Mouse (Mus musculus) kidney, embryonic 16.5 days (tissue): ENCODE data around the gene Slc8a1. TPM values are rescaled to one million over a fixed set of nuclear protein-coding genes. Genes with fewer than 3 reads are reported as not detected.

ENCODE experiments used
- ATAC-seq: fragments of 200-750 bp; cut with Nextera tagmentation; 2 replicates; pipeline ENCODE4 v1.8.0; 2017; ENCODE audit warnings: moderate TSS enrichment; ENCODE audit not compliant: low FRiP score, low TSS enrichment
- H3K27ac ChIP-seq: fragments of 300-500 bp; sonication (generic); 2 replicates; pipeline ENCODE4 v1.5.1; 2014; ENCODE audit warnings: low read length
- H3K27me3 ChIP-seq: fragments of 300-500 bp; sonication (generic); 2 replicates; pipeline ENCODE4 v1.6.1; 2014; ENCODE audit warnings: low read length, control low read depth, mixed read lengths; ENCODE audit not compliant: insufficient read depth
- H3K36me3 ChIP-seq: fragments of 300-500 bp; sonication (generic); 2 replicates; pipeline ENCODE4 v1.6.1; 2014; ENCODE audit warnings: low read length, control low read depth, mixed read lengths; ENCODE audit not compliant: insufficient read depth
- H3K4me1 ChIP-seq: fragments of 300-500 bp; sonication (generic); 2 replicates; pipeline ENCODE4 v1.6.1; 2014; ENCODE audit warnings: low read length, control low read depth, mixed read lengths; ENCODE audit not compliant: insufficient read depth
- H3K4me2 ChIP-seq: fragments of 300-500 bp; sonication (generic); replicated peaks from 2 replicates; pipeline ENCODE4 v1.6.1; 2014; ENCODE audit warnings: low read depth, low read length
- H3K4me3 ChIP-seq: fragments of 300-500 bp; sonication (generic); 2 replicates; pipeline ENCODE4 v1.5.1; 2014; ENCODE audit warnings: mild to moderate bottlenecking, low read length
- H3K9ac ChIP-seq: fragments of 300-500 bp; sonication (generic); replicated peaks from 2 replicates; pipeline ENCODE4 v1.6.1; 2014; ENCODE audit warnings: low read length
- H3K9me3 ChIP-seq: fragments of 300-500 bp; sonication (generic); 2 replicates; pipeline ENCODE4 v1.6.1; 2016; ENCODE audit warnings: low read length, control low read depth
- WGBS: fragments of 180-500 bp; shearing (Covaris S2); extraction: QIAGEN DNeasy Blood & Tissue Kit; methylation state at CpG from one replicate; pipeline ENCODE4 v1.1.7; 2014; 5-methylcytosine and 5-hydroxymethylcytosine counted together
- polyA plus RNA-seq: library from polyadenylated mRNA; unstranded; fragments of >200 nt; fragmentation: Nextera tagmentation; extraction: Ambion mirVana; gene quantifications from 2 replicates; pipeline ENCODE4 v1.2.1, GENCODE M21; 2015

Slc8a1 gene
- polyA plus RNA-seq, 1 experiment from 2014 or later = 12.8 TPM

DNA sequence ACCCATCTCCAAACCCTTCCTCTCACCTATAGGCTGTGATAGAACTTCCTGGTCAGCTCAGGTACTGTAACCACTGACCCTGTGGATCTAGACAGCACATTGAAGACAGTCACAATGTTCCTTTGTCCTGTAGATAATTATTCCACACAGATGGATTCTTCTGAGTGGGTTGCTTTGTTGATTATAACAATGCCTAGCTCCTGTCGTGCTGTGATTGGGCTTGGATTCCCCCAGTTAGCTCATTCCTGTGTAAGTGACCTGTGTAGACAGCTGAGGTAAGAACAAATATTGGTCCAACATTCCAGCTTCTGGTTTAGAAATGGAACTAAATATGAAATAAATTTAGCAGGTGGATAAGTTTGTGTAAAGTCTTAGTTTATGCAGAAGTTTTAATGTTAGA is 340.7 kb downstream of the Slc8a1 start:
- Histone ChIP-seq H3K9me3 (no peaks in the 10 kb centered on the region), H3K9ac (no peak overlapping the region), H3K27ac (no peak overlapping the region), H3K27me3 (no peaks in the 10 kb centered on the region), H3K36me3 (no peaks in the 10 kb centered on the region), H3K4me2 (no peak overlapping the region), H3K4me1 (peaks cover 20% of the 10 kb centered on the region), H3K4me3 (no peak overlapping the region)
- WGBS = 88% methylated on average over 1 of the region's 1 CpGs
- no peak for ATAC-seq

DNA sequence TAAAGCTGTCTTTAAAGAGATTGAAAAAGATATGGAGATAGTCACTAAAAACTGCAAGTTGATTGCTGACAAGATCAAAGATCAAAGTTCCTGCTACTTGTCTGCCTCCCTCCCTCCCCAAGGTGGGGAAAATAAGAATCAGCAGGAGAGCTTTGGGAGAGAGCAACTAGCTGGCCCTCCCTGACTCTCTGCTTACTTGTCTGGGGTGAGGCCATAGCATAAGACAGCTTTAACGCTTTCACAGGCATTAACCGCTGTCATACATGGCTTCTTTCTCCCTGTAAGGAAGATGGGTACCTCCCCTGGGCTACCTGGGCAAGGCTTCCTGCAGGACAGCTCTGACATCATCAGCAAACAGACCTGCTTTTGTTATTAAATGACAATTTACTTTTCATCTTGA is 344.1 kb downstream of the Slc8a1 start:
- 15% methylated on average over 2 of the region's 2 CpGs for WGBS
- Histone ChIP-seq H3K4me1 (peaks cover 21% of the 10 kb centered on the region), H3K9ac (no peak overlapping the region), H3K27ac (peak overlapping the region; percentile 15; the same call in 1 of the 2 replicates), H3K4me3 (no peak overlapping the region), H3K27me3 (no peaks in the 10 kb centered on the region), H3K36me3 (no peaks in the 10 kb centered on the region), H3K4me2 (no peak overlapping the region), H3K9me3 (no peaks in the 10 kb centered on the region)
- peak; percentile 57; the same call in 1 of the 2 replicates for ATAC-seq

DNA sequence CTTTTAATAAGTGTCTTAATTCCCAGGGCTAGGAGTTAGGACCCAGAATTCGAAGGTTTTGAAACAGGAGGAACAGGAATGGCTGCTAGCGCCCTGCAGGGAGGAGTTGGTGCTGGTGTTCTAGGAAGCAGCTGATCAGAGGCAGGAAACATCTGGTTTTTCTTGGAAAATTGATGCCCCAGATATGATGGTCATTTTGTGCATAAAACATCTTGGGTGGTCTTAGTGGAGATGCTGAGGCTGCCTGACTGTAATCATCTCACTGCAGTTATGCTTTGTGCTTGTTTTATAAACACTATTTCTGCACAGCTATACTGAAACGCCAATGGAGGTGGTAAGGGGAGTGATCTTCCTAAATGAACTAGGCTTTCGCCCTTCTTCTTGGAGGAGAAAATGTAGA is 345.1 kb downstream of the Slc8a1 start:
- Histone ChIP-seq H3K27me3 (no peaks in the 10 kb centered on the region), H3K4me1 (peaks cover 26% of the 10 kb centered on the region), H3K9ac (no peak overlapping the region), H3K36me3 (0 out of 2 replicates have a peak, but pooled peaks cover 4% of the 10 kb centered on the region), H3K9me3 (no peaks in the 10 kb centered on the region), H3K27ac (peak overlapping the region; percentile 23; the same call in 1 of the 2 replicates), H3K4me3 (no peak overlapping the region), H3K4me2 (no peak overlapping the region)
- ATAC-seq = no peak
- WGBS = 60% methylated on average over 4 of the region's 4 CpGs

DNA sequence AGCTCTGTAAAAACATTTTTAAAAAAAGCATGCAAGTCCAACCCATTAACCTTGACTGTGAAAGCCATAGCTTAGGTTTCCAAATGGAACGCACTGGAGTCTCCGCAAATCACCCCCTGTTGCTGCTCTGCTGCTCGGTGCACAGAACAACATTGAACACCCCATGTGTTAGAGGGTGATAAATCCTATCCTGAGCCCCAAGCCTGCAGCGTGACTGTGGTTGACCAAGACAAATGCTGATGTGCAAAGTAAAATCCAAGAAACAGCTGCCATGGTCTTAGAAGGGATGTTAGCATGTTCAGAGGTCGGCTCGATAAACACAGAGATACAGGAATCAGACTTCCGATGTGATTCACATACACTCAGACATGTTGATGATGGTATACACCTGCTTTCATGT is 346.7 kb downstream of the Slc8a1 start:
- peaks cover 26% of the 10 kb centered on the region for H3K4me1 ChIP-seq
- no peak overlapping the region for H3K4me3 ChIP-seq
- H3K27ac ChIP-seq = peak overlapping the region; percentile 5; the same call in 1 of the 2 replicates
- H3K9ac ChIP-seq = no peak overlapping the region
- H3K9me3 ChIP-seq = no peaks in the 10 kb centered on the region
- 44% methylated on average over 7 of the region's 7 CpGs for WGBS
- ATAC-seq = peak; percentile 62; the same call in 1 of the 2 replicates
- peaks cover 9% of the 10 kb centered on the region; the same call in 1 of the 2 replicates for H3K36me3 ChIP-seq
- no peak overlapping the region for H3K4me2 ChIP-seq
- no peaks in the 10 kb centered on the region for H3K27me3 ChIP-seq

DNA sequence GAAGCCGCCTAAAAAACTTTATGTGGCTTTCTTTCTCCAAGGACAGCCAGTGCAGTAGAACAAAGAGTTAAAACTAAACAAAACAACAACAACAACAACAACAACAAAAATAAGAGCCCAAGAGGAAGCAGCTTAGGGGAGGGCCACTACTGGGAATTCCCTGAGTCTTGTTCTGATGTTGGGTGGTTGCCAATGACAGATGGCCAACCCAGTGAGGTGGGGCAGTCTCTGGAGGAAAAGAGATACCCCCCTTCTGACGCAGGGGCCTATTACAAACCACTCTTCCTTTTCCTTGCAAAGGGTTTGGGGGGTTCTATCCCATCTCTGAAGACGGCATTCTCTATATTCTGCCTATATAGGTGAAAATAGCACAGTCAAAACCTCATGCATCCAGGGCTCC is 347.4 kb downstream of the Slc8a1 start:
- no peak overlapping the region for H3K4me3 ChIP-seq
- no peak overlapping the region for H3K4me2 ChIP-seq
- WGBS = 77% methylated on average over 3 of the region's 3 CpGs
- H3K27me3 ChIP-seq = no peaks in the 10 kb centered on the region
- H3K36me3 ChIP-seq = peaks cover 9% of the 10 kb centered on the region; the same call in 1 of the 2 replicates
- no peak for ATAC-seq
- H3K9me3 ChIP-seq = no peaks in the 10 kb centered on the region
- H3K27ac ChIP-seq = peak overlapping the region; percentile 13; the same call in 1 of the 2 replicates
- H3K9ac ChIP-seq = no peak overlapping the region
- peaks cover 26% of the 10 kb centered on the region for H3K4me1 ChIP-seq

DNA sequence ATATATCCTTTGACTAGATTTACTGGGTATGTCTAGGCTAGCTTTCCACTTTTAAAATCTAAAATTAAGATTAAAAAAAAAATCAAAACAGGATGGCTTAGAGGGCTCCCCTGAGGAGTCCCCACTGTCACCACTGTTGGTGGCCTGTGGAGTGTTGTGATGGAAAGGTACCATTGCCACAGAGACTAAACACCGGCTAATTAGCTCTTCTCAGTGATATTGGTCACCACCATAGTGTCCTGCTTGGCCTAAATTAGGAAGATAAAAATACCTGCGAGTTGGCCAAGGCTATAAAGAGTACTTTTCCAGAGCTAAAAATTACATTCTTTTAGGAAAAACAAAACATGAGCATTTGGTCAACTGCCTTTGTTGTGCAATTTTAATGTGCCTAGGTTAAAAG is 352.1 kb downstream of the Slc8a1 start:
- H3K4me2 ChIP-seq = no peak overlapping the region
- H3K36me3 ChIP-seq = peaks cover 9% of the 10 kb centered on the region; the same call in 1 of the 2 replicates
- H3K4me3 ChIP-seq = no peak overlapping the region
- no peak overlapping the region for H3K27ac ChIP-seq
- no peaks in the 10 kb centered on the region for H3K9me3 ChIP-seq
- H3K4me1 ChIP-seq = 0 out of 2 replicates have a peak, but pooled peaks cover 8% of the 10 kb centered on the region
- no peak overlapping the region for H3K9ac ChIP-seq
- H3K27me3 ChIP-seq = no peaks in the 10 kb centered on the region
- ATAC-seq = no peak
- 75% methylated on average over 2 of the region's 2 CpGs for WGBS

DNA sequence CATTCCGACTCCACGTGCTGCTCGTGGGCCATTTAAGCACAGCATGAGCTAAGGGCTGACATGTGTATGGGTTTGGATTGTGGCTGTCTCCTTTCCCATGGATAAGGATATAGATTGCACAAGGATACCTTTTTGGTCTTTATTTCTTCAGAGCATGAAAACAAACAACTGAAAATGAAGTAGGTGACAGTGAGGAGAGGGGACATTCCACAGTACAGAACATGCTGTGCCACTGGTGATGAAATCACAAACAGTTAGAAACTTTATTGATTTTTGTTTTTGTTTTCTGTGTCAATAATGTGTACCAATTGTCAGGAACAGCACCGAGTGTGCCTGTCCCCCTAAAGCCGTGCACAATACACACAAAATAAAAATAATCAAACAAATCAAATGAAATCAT is 352.7 kb downstream of the Slc8a1 start:
- peaks cover 9% of the 10 kb centered on the region; the same call in 1 of the 2 replicates for H3K36me3 ChIP-seq
- H3K27me3 ChIP-seq = no peaks in the 10 kb centered on the region
- no peak overlapping the region for H3K4me2 ChIP-seq
- H3K9ac ChIP-seq = no peak overlapping the region
- H3K27ac ChIP-seq = no peak overlapping the region
- ATAC-seq = no peak
- no peaks in the 10 kb centered on the region for H3K9me3 ChIP-seq
- 89% methylated on average over 5 of the region's 5 CpGs for WGBS
- H3K4me1 ChIP-seq = 0 out of 2 replicates have a peak, but pooled peaks cover 7% of the 10 kb centered on the region
- H3K4me3 ChIP-seq = no peak overlapping the region

DNA sequence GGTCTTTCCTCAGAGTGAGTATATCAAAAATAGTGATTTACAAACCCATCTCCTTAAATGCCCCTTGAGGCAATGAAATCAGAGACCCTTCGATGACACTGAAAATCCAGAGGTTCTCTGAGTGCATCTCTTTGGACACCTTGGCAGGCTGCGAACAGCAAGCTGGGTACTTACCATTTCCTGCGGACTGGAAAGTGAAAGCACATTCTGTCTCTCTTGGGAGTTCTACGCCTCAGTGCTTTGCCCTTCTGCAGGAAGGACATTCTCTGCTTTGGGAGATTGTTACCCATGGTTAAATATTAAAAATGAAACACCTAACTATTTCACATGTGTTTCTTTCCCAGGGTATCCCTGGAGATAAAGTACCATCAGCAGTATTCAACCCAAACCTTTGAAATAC is 354.7 kb downstream of the Slc8a1 start:
- H3K9me3 ChIP-seq = no peaks in the 10 kb centered on the region
- ATAC-seq = peak; percentile 71; the same call in 1 of the 2 replicates
- H3K4me3 ChIP-seq = no peak overlapping the region
- no peaks in the 10 kb centered on the region for H3K4me1 ChIP-seq
- no peak overlapping the region for H3K9ac ChIP-seq
- H3K27ac ChIP-seq = no peak overlapping the region; the same call in 1 of the 2 replicates
- no peaks in the 10 kb centered on the region for H3K27me3 ChIP-seq
- 84% methylated on average over 4 of the region's 4 CpGs for WGBS
- peaks cover 9% of the 10 kb centered on the region; the same call in 1 of the 2 replicates for H3K36me3 ChIP-seq
- no peak overlapping the region for H3K4me2 ChIP-seq

DNA sequence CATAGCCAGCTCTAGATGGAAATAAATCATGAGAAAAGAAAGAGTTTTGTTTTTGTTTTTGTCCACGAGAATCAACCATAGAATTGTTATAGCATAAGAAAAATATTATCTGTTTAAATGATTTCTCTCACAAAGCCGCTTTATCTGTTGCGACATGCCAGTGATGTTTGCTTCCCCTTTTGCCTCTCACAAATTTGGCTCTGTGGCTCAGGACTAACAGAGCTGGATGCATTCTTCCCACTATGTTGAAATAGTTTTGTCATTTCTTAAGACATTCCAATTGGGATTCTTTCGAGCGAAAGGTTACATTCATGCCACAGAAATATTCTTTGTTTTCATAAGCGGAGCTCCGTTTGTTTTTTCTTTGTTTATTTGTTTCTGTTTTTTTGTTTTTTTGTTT is 359.7 kb downstream of the Slc8a1 start:
- Histone ChIP-seq H3K4me3 (no peak overlapping the region), H3K4me1 (no peaks in the 10 kb centered on the region), H3K4me2 (no peak overlapping the region), H3K9ac (no peak overlapping the region), H3K9me3 (no peaks in the 10 kb centered on the region), H3K27ac (no peak overlapping the region), H3K27me3 (no peaks in the 10 kb centered on the region), H3K36me3 (no peaks in the 10 kb centered on the region)
- WGBS = 72% methylated on average over 7 of the region's 7 CpGs
- no peak for ATAC-seq

DNA sequence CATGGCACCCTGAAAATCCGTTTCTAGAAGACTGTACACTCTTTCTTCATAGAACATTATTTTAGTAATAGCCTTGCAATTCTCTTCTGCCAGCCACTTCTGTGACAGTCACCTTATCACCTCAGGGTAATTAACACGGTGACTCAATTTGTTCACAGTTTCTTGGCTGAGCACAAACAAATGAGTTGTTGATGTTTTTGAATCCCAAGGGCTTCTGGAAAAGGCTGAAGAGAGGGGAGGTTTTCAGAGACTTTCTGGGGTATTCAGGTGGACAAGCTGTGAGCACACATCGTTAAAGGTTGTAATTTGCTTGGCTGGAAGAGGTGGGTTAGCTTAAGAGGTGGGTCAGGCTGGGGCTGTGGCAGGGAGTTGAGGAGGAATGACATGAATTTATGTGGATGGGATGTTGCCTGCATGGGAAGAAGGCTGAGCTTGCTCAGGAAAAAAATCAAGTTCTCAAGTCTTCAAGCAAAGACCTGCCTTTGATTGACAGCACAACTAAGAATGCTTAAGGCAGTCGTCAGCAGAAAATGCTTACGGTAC is 360.3 kb downstream of the Slc8a1 start:
- no peak for ATAC-seq
- Histone ChIP-seq H3K27me3 (no peaks in the 10 kb centered on the region), H3K4me1 (no peaks in the 10 kb centered on the region), H3K27ac (no peak overlapping the region), H3K4me3 (no peak overlapping the region), H3K4me2 (no peak overlapping the region), H3K9me3 (no peaks in the 10 kb centered on the region), H3K36me3 (no peaks in the 10 kb centered on the region), H3K9ac (no peak overlapping the region)
- WGBS = 36% methylated on average over 5 of the region's 5 CpGs
